Mouse (Mus musculus) limb, embryonic 15.5 days (tissue): ENCODE results near the gene Sgcb. TPM values are rescaled to one million over a fixed set of nuclear protein-coding genes. Genes with fewer than 3 reads are reported as not detected.
"Not testable (repeated sequence)": the region's sequence is repeated elsewhere in the genome, so short reads cannot be mapped to it uniquely, and the experiment has no call there.

Experiments used
- ATAC-seq: fragments of 200-750 bp; cut with Nextera tagmentation; 2 replicates; pipeline ENCODE4 v1.8.0; 2017; ENCODE audit warnings: low read depth, moderate TSS enrichment; ENCODE audit not compliant: insufficient number of reproducible peaks, low FRiP score, low TSS enrichment
- H3K27ac ChIP-seq: fragments of 300-500 bp; sonication (generic); 2 replicates; pipeline ENCODE4 v1.5.1; 2015; ENCODE audit warnings: moderate library complexity, mild to moderate bottlenecking, inconsistent platforms
- H3K27me3 ChIP-seq: fragments of 300-500 bp; sonication (generic); 2 replicates; pipeline ENCODE4 v1.6.1; 2015; ENCODE audit warnings: inconsistent platforms
- H3K36me3 ChIP-seq: fragments of 300-500 bp; sonication (generic); 2 replicates; pipeline ENCODE4 v1.6.1; 2015; ENCODE audit warnings: inconsistent platforms
- H3K4me1 ChIP-seq: fragments of 300-500 bp; sonication (generic); 2 replicates; pipeline ENCODE4 v1.6.1; 2015; ENCODE audit warnings: inconsistent platforms
- H3K4me2 ChIP-seq: fragments of 300-500 bp; sonication (generic); 2 replicates; pipeline ENCODE4 v1.6.1; 2015; ENCODE audit warnings: mild to moderate bottlenecking, inconsistent platforms
- H3K4me3 ChIP-seq: fragments of 300-500 bp; sonication (generic); 2 replicates; pipeline ENCODE4 v1.5.1; 2015; ENCODE audit warnings: mild to moderate bottlenecking, inconsistent platforms
- H3K9ac ChIP-seq: fragments of 300-500 bp; sonication (generic); 2 replicates; pipeline ENCODE4 v1.6.1; 2015; ENCODE audit warnings: inconsistent platforms
- H3K9me3 ChIP-seq: fragments of 300-500 bp; sonication (generic); 2 replicates; pipeline ENCODE4 v1.6.1; 2016; ENCODE audit warnings: inconsistent platforms
- WGBS: fragments of 180-500 bp; shearing (Covaris S2); methylation state at CpG from one replicate; pipeline ENCODE4 v1.1.7; 2015; 5-methylcytosine and 5-hydroxymethylcytosine counted together
- polyA plus RNA-seq: library from polyadenylated mRNA; unstranded; fragments of >200 nt; fragmentation: Nextera tagmentation; extraction: Ambion mirVana; gene quantifications from 2 replicates; pipeline ENCODE4 v1.2.1, GENCODE M21; 2015

Sgcb gene
- polyA plus RNA-seq, 1 experiment from 2014 or later = 48.0 TPM

- 62% methylated on average over 8 of the region's 8 CpGs for WGBS
- H3K4me3 ChIP-seq = no peak overlapping the region
- no peaks in the 10 kb centered on the region for H3K4me1 ChIP-seq
- no peaks in the 10 kb centered on the region for H3K36me3 ChIP-seq
- H3K27me3 ChIP-seq = no peaks in the 10 kb centered on the region
- H3K9me3 ChIP-seq = no peaks in the 10 kb centered on the region
- no peak overlapping the region for H3K9ac ChIP-seq
- ATAC-seq = no peak
- H3K4me2 ChIP-seq = no peak overlapping the region
- no peak overlapping the region for H3K27ac ChIP-seq
Measured at GRCm38 (mm10) chr5:73601361-73601763, 46.2 kb downstream of the Sgcb start.

GRCm38 (mm10) chr5:73599991-73600390 lies 47.6 kb downstream of the Sgcb start:
- no peaks in the 10 kb centered on the region for H3K4me1 ChIP-seq
- no peaks in the 10 kb centered on the region for H3K9me3 ChIP-seq
- no peak overlapping the region for H3K4me2 ChIP-seq
- H3K36me3 ChIP-seq = no peaks in the 10 kb centered on the region
- no peak overlapping the region for H3K4me3 ChIP-seq
- no peaks in the 10 kb centered on the region for H3K27me3 ChIP-seq
- no peak overlapping the region for H3K27ac ChIP-seq
- WGBS = 60% methylated on average over 2 of the region's 2 CpGs
- no peak for ATAC-seq
- no peak overlapping the region for H3K9ac ChIP-seq

- no peak overlapping the region for H3K4me3 ChIP-seq
- no peak overlapping the region for H3K4me2 ChIP-seq
- H3K27ac ChIP-seq = no peak overlapping the region
- H3K4me1 ChIP-seq = no peaks in the 10 kb centered on the region
- H3K9me3 ChIP-seq = no peaks in the 10 kb centered on the region
- no peak overlapping the region for H3K9ac ChIP-seq
- H3K27me3 ChIP-seq = no peaks in the 10 kb centered on the region
- no peaks in the 10 kb centered on the region for H3K36me3 ChIP-seq
- ATAC-seq = no peak
- 69% methylated on average over 5 of the region's 5 CpGs for WGBS
Measured at GRCm38 (mm10) chr5:73598943-73599695, 48.5 kb downstream of the Sgcb start.

- Histone ChIP-seq H3K36me3 (no peaks in the 10 kb centered on the region), H3K9me3 (no peaks in the 10 kb centered on the region), H3K27me3 (no peaks in the 10 kb centered on the region), H3K4me3 (no peak overlapping the region), H3K27ac (no peak overlapping the region), H3K4me2 (no peak overlapping the region), H3K4me1 (no peaks in the 10 kb centered on the region), H3K9ac (no peak overlapping the region)
- WGBS = 63% methylated on average over 3 of the region's 3 CpGs
- ATAC-seq = no peak
Measured at GRCm38 (mm10) chr5:73587119-73587518, 60.5 kb downstream of the Sgcb start.

GRCm38 (mm10) chr5:73586597-73586996 lies 61.0 kb downstream of the Sgcb start:
- ATAC-seq = no peak
- H3K4me1 ChIP-seq = no peaks in the 10 kb centered on the region
- H3K36me3 ChIP-seq = no peaks in the 10 kb centered on the region
- no peak overlapping the region for H3K27ac ChIP-seq
- 62% methylated on average over 4 of the region's 4 CpGs for WGBS
- H3K9me3 ChIP-seq = no peaks in the 10 kb centered on the region
- no peak overlapping the region for H3K4me3 ChIP-seq
- no peaks in the 10 kb centered on the region for H3K27me3 ChIP-seq
- no peak overlapping the region for H3K9ac ChIP-seq
- H3K4me2 ChIP-seq = no peak overlapping the region

GRCm38 (mm10) chr5:73585212-73586115 lies 62.1 kb downstream of the Sgcb start:
- Histone ChIP-seq H3K9ac (no peak overlapping the region), H3K4me3 (no peak overlapping the region), H3K4me2 (no peak overlapping the region), H3K36me3 (no peaks in the 10 kb centered on the region), H3K27ac (no peak overlapping the region), H3K4me1 (no peaks in the 10 kb centered on the region), H3K9me3 (no peaks in the 10 kb centered on the region), H3K27me3 (no peaks in the 10 kb centered on the region)
- no peak for ATAC-seq
- WGBS = 48% methylated on average over 7 of the region's 7 CpGs

GRCm38 (mm10) chr5:73584011-73584410 lies 63.6 kb downstream of the Sgcb start:
- not testable (repeated sequence) for H3K27ac ChIP-seq, H3K4me2 ChIP-seq, H3K4me1 ChIP-seq, H3K4me3 ChIP-seq, H3K36me3 ChIP-seq, H3K9me3 ChIP-seq, H3K27me3 ChIP-seq, ATAC-seq, H3K9ac ChIP-seq
- WGBS = 44% methylated on average over 6 of the region's 6 CpGs

Other genes starting within 250 kb of the Sgcb start
- 8.6 TPM in 2 replicates for gene Cwh43, start 241.7 kb downstream of the Sgcb start, polyA plus RNA-seq
- gene Dcun1d4, start 166.8 kb downstream of the Sgcb start, polyA plus RNA-seq = 17.4 and 19.0 TPM in 2 replicates
- 0.32 TPM in 1 of 2 replicates, not detected in the other for gene Lrrc66, start 15.3 kb downstream of the Sgcb start, polyA plus RNA-seq
- 1.1 and 1.3 TPM in 2 replicates for gene Spata18, start 3.6 kb upstream of the Sgcb start, polyA plus RNA-seq